8 mouse cellular contexts compared by ENCODE assay signal in the genomic region with DNA sequence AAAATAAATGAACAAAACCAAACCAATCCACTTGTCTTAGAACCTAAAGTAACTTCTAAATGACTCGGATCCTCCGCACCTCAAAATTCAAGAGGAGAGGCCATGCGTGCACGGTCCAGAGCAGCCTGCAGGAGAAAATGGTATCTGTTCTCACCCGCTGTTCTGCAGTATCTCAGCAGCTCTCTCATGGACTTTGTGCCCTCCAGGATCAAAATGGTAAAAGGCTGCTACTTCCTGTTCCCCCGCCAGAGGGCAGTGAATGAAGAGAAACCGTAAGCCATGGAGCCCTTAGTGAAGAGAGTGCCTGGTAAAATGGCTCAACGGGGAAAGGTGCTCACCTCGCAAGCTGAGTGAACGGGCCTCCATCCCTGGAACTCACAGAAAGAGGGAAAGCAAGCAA. TPM values are rescaled to one million over a fixed set of nuclear protein-coding genes. Genes with fewer than 3 reads are reported as not detected.
A peak's percentile ranks its signal among the peaks of the same experiment; 100 is the strongest.
DNase-seq lines count a peak whose midpoint lies in the region; ATAC-seq lines count a peak whose summit lies in the region.

No protein-coding gene starts in this region.

- peak; percentile 98 for ATAC-seq in granulocyte monocyte progenitor cell, adult 5-6 weeks (replicated peaks; ENCODE audit: poor library complexity, severe bottlenecking)
- peak; percentile 85 for ATAC-seq in intestine, embryonic 16.5 days
- peak; percentile 82 for ATAC-seq in megakaryocyte-erythroid progenitor cell, adult 5-6 weeks (replicated peaks; ENCODE audit: low FRiP score, low TSS enrichment, poor library complexity, severe bottlenecking)

- H3K4me1 ChIP-seq in intestine, embryonic 16.5 days (ENCODE audit: control insufficient read depth, insufficient read depth, low read length) = 0 out of 2 replicates have a peak, but pooled peaks cover 3% of the 10 kb centered on the region

- H3K36me3 ChIP-seq in intestine, embryonic 16.5 days (ENCODE audit: control insufficient read depth, insufficient read depth, low read length) = no peaks in the 10 kb centered on the region

- no peaks in the 10 kb centered on the region for H3K27me3 ChIP-seq in intestine, embryonic 16.5 days (replicated peaks; ENCODE audit: control insufficient read depth, insufficient read depth, low read length)

- H3K4me2 ChIP-seq in intestine, embryonic 16.5 days (ENCODE audit: low read depth, low read length) = no peak overlapping the region

- peak; percentile 71 for DNase-seq in 416B (ENCODE audit: low read depth)
- peak; percentile 55 to 63 for DNase-seq in adrenal gland, adult 18-20 months (ENCODE audit: low spot score in 2 of 2)
- peak; percentile 83 for DNase-seq in embryo, embryonic 10 days (ENCODE audit: low spot score)
- peak; percentile 46 to 54 for DNase-seq in left cerebral cortex, postnatal 25 days (ENCODE audit: low spot score in 2 of 2)
- peak; percentile 54 for DNase-seq in skeletal muscle tissue, adult 2 months (ENCODE audit: low read depth, low spot score)

- 26% methylated on average over 10 of the region's 10 CpGs for WGBS in intestine, embryonic 16.5 days

- H3K4me3 ChIP-seq in intestine, embryonic 16.5 days (ENCODE audit: low read length) = no peak overlapping the region

- no peak overlapping the region for H3K27ac ChIP-seq in intestine, embryonic 16.5 days (ENCODE audit: low read length)

- no peaks in the 10 kb centered on the region for H3K9me3 ChIP-seq in intestine, embryonic 16.5 days (ENCODE audit: control insufficient read depth, low read length)

- intact Hi-C loops in left cerebral cortex, postnatal 25 days (cut with DNase I) = loop anchor here (1.0 to 2.0 kb wide), 2 partner anchors 52 to 89 kb away; no protein-coding TSS in a partner anchor

- no peak overlapping the region for H3K9ac ChIP-seq in intestine, embryonic 16.5 days (ENCODE audit: low read depth, low read length)

RNA-seq across cellular contexts. Expression of a gene that starts 20.3 kb away (rescaled TPM):
- total RNA-seq in adrenal gland, adult 18-20 months (2021) = 10 to 100 TPM; 14.5 to 21.4 TPM
- 5.8 and 11.2 TPM in 2 replicates for total RNA-seq in granulocyte monocyte progenitor cell, adult 5-6 weeks (2014; fragmentation: Nextera tagmentation)
- total RNA-seq in granulocyte monocyte progenitor cell, adult 5-6 weeks (2017) = 7.7 and 10.4 TPM in 2 replicates
- 9.5 and 10.4 TPM in 2 replicates for polyA plus RNA-seq in intestine, embryonic 16.5 days (2015; fragmentation: Nextera tagmentation; extraction: Ambion mirVana)
- total RNA-seq in left cerebral cortex, postnatal 25 days (2021) = 10 to 100 TPM in 1 of 2 experiments, 1 to 10 TPM in 1; 7.5 to 10.4 TPM
- 4.5 and 5.9 TPM in 2 replicates for total RNA-seq in megakaryocyte-erythroid progenitor cell, adult 5-6 weeks (2014; fragmentation: Nextera tagmentation)
- 4.0 and 4.3 TPM in 2 replicates for total RNA-seq in megakaryocyte-erythroid progenitor cell, adult 5-6 weeks (2017)
